Mouse (Mus musculus): ENCODE results near the gene Elmo1.

GRCm38 (mm10) chr13:20042856-20043255 is 47.5 kb upstream of the Elmo1 start:
- TF ChIP-seq GATA1 (IDR thresholded peaks at IDR 0.05; ENCODE audit: low read length) (no peak), TAL1 (IDR thresholded peaks at IDR 0.05; ENCODE audit: low read length) (no peak)
